Mouse (Mus musculus) small intestine, adult 2 months (tissue): ENCODE data around the gene Tmem108.

ENCODE experiments used
- CTCF ChIP-seq: fragments of 200-500 bp; IDR thresholded peaks from 2 replicates; pipeline ENCODE4 v1.5.1; 2012; ENCODE audit warnings: low read depth, mild to moderate bottlenecking, control low read depth, inconsistent platforms, low read length, moderate library complexity, mixed read lengths; ENCODE audit not compliant: insufficient replicate concordance, insufficient read length; ENCODE audit errors: extremely low read depth
- POLR2A ChIP-seq: fragments of 200-500 bp; IDR thresholded peaks from 2 replicates; pipeline ENCODE4 v1.6.1; 2012; ENCODE audit warnings: low read depth, mild to moderate bottlenecking, control low read depth, inconsistent platforms, low read length, moderate library complexity

DNA sequence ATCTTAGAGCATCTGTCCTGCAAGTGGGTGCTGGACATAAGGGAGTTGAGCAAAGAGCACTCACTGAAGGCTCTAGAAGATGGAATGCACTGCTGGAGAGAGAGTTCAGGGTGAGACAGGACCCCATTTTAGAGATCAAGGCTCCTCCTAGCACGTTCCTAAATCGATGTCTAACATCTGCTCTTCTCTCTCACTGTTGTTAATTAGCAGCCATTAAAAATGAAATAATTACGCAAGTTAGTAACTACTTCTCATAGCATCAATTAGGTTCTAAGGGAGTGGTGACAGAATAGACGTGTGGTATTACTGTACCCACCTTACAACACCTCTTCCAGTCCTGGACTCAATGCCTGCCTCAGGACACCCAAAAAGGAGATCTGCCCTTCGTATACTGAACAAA is 103.7 kb downstream of the Tmem108 start:
- no peak for TF ChIP-seq POLR2A
- TF ChIP-seq CTCF: no peak
